Mouse (Mus musculus) MEL (cell line): ENCODE results near the gene Atp5h. TPM values are rescaled to one million over a fixed set of nuclear protein-coding genes. Genes with fewer than 3 reads are reported as not detected.

Experiments
- polyA plus RNA-seq, 2 experiments: library from polyadenylated mRNA; stranded (reverse) in 1 of 2; unstranded in 1 of 2; fragments of >175 nt in 1 of 2; fragments of >200 nt in 1 of 2; gene quantifications; 2 replicates each; pipeline versions ENCODE4 v1.2.1 to v1.2.4; 2012; ENCODE audit warnings: low replicate concordance in 2 of 2, low read depth in 1 of 2; ENCODE audit not compliant: insufficient read length in 2 of 2, insufficient read depth in 1 of 2, missing spikeins in 1 of 2
- total RNA-seq: library from RNA; depleted of rRNA; stranded (reverse); fragments of 300-350 nt; gene quantifications from 2 replicates; pipeline ENCODE4 v1.2.3, GENCODE M21; 2012; rRNA removed

Gene Atp5h
- total and polyA plus RNA-seq, 3 experiments = 525 to 1,715 (median 706) TPM

Other genes starting within 250 kb of the Atp5h start
- 23.4 and 24.8 TPM in 2 replicates for gene Tmem104, start 232.5 kb downstream of the Atp5h start, total RNA-seq
- gene Tmem104, start 232.5 kb downstream of the Atp5h start, polyA plus RNA-seq = 10 to 100 TPM in 1 of 2 experiments, not detected in 1; 21.9 TPM
- gene Nat9, start 232.1 kb downstream of the Atp5h start, total RNA-seq = 80.2 and 92.4 TPM in 2 replicates
- 10 to 100 TPM in 1 of 2 experiments, not detected in 1; 46.1 TPM for gene Nat9, start 232.1 kb downstream of the Atp5h start, polyA plus RNA-seq
- gene Grin2c, start 152.7 kb downstream of the Atp5h start, total RNA-seq = not detected in 2 replicates
- not detected for gene Grin2c, start 152.7 kb downstream of the Atp5h start, polyA plus RNA-seq
- 37.2 and 37.7 TPM in 2 replicates for gene Fdxr, start 142.9 kb downstream of the Atp5h start, total RNA-seq
- gene Fdxr, start 142.9 kb downstream of the Atp5h start, polyA plus RNA-seq = 10 to 100 TPM in 1 of 2 experiments, not detected in 1; 32.7 TPM
- 3.0 and 3.3 TPM in 2 replicates for gene Fads6, start 122.3 kb downstream of the Atp5h start, total RNA-seq
- 1 to 10 TPM in 1 of 2 experiments, not detected in 1; 6.6 TPM for gene Fads6, start 122.3 kb downstream of the Atp5h start, polyA plus RNA-seq
- not detected in 2 replicates for gene Otop2, start 112.8 kb downstream of the Atp5h start, total RNA-seq
- gene Otop2, start 112.8 kb downstream of the Atp5h start, polyA plus RNA-seq = not detected
- not detected in 2 replicates for gene Ush1g, start 97.9 kb downstream of the Atp5h start, total RNA-seq
- gene Ush1g, start 97.9 kb downstream of the Atp5h start, polyA plus RNA-seq = not detected
- gene Otop3, start 85.2 kb downstream of the Atp5h start, total RNA-seq = not detected in 2 replicates
- gene Otop3, start 85.2 kb downstream of the Atp5h start, polyA plus RNA-seq = not detected
- gene Hid1, start 52.2 kb downstream of the Atp5h start, total RNA-seq = 0.88 and 1.1 TPM in 2 replicates
- 1 to 10 TPM in 1 of 2 experiments, not detected in 1; 3.0 TPM for gene Hid1, start 52.2 kb downstream of the Atp5h start, polyA plus RNA-seq
- 6.3 and 8.2 TPM in 2 replicates for gene Cdr2l, start 38.0 kb downstream of the Atp5h start, total RNA-seq
- 1 to 10 TPM in 1 of 2 experiments, not detected in 1; 5.2 TPM for gene Cdr2l, start 38.0 kb downstream of the Atp5h start, polyA plus RNA-seq
- 132 and 137 TPM in 2 replicates for gene Mrpl58, start 16.2 kb downstream of the Atp5h start, total RNA-seq
- gene Mrpl58, start 16.2 kb downstream of the Atp5h start, polyA plus RNA-seq = 100 to 1,000 TPM in 1 of 2 experiments, not detected in 1; 137 TPM
- gene Kctd2, start 166 bp upstream of the Atp5h start, total RNA-seq = 12.3 and 13.2 TPM in 2 replicates
- 10 to 100 TPM in 1 of 2 experiments, not detected in 1; 20.6 TPM for gene Kctd2, start 166 bp upstream of the Atp5h start, polyA plus RNA-seq
- not detected in 2 replicates for gene Trim80, start 20.6 kb upstream of the Atp5h start, total RNA-seq
- gene Trim80, start 20.6 kb upstream of the Atp5h start, polyA plus RNA-seq = not detected
- 0.07 TPM in 1 of 2 replicates, not detected in the other for gene Slc16a5, start 42.5 kb upstream of the Atp5h start, total RNA-seq
- under 1 TPM in 1 of 2 experiments, not detected in 1; 0.26 TPM for gene Slc16a5, start 42.5 kb upstream of the Atp5h start, polyA plus RNA-seq
- 7.0 and 9.1 TPM in 2 replicates for gene Armc7, start 55.7 kb upstream of the Atp5h start, total RNA-seq
- gene Armc7, start 55.7 kb upstream of the Atp5h start, polyA plus RNA-seq = 10 to 100 TPM in 1 of 2 experiments, not detected in 1; 13.1 TPM
- gene Nt5c, start 71.9 kb upstream of the Atp5h start, total RNA-seq = 96.6 and 99.3 TPM in 2 replicates
- gene Nt5c, start 71.9 kb upstream of the Atp5h start, polyA plus RNA-seq = 100 to 1,000 TPM in 1 of 2 experiments, not detected in 1; 102 TPM
- gene Jpt1, start 94.4 kb upstream of the Atp5h start, total RNA-seq = 331 and 353 TPM in 2 replicates
- gene Jpt1, start 94.4 kb upstream of the Atp5h start, polyA plus RNA-seq = 100 to 1,000 TPM in 1 of 2 experiments, not detected in 1; 382 TPM
- gene Sumo2, start 116.3 kb upstream of the Atp5h start, total RNA-seq = 653 and 657 TPM in 2 replicates
- gene Sumo2, start 116.3 kb upstream of the Atp5h start, polyA plus RNA-seq = 100 to 1,000 TPM in 1 of 2 experiments, not detected in 1; 556 TPM
- 338 and 362 TPM in 2 replicates for gene Nup85, start 144.5 kb upstream of the Atp5h start, total RNA-seq
- gene Nup85, start 144.5 kb upstream of the Atp5h start, polyA plus RNA-seq = 100 to 1,000 TPM in 1 of 2 experiments, not detected in 1; 370 TPM
- gene Mrps7, start 184.0 kb upstream of the Atp5h start, total RNA-seq = 138 and 157 TPM in 2 replicates
- gene Mrps7, start 184.0 kb upstream of the Atp5h start, polyA plus RNA-seq = 100 to 1,000 TPM; 106 to 199 TPM
- gene Gga3, start 184.1 kb upstream of the Atp5h start, total RNA-seq = 24.0 and 28.6 TPM in 2 replicates
- gene Gga3, start 184.1 kb upstream of the Atp5h start, polyA plus RNA-seq = 10 to 100 TPM in 1 of 2 experiments, not detected in 1; 59.9 TPM
- 42.0 and 52.0 TPM in 2 replicates for gene Mif4gd, start 193.0 kb upstream of the Atp5h start, total RNA-seq
- 10 to 100 TPM in 1 of 2 experiments, not detected in 1; 62.9 TPM for gene Mif4gd, start 193.0 kb upstream of the Atp5h start, polyA plus RNA-seq
- 30.0 and 35.3 TPM in 2 replicates for gene Slc25a19, start 208.3 kb upstream of the Atp5h start, total RNA-seq
- 10 to 100 TPM in 1 of 2 experiments, not detected in 1; 43.1 TPM for gene Slc25a19, start 208.3 kb upstream of the Atp5h start, polyA plus RNA-seq